Mouse (Mus musculus) embryonic facial prominence, embryonic 10.5 days (tissue): ENCODE data around the gene Osbp. TPM values are rescaled to one million over a fixed set of nuclear protein-coding genes. Genes with fewer than 3 reads are reported as not detected.
"Not testable (repeated sequence)": the region's sequence is repeated elsewhere in the genome, so short reads cannot be mapped to it uniquely, and the experiment has no call there.

ENCODE experiments used
- DNase-seq: peaks from one replicate; pipeline ENCODE4 v3.0.0-alpha.2; 2017; ENCODE audit warnings: low spot score
- H3K27ac ChIP-seq: fragments of 300-500 bp; sonication (generic); replicated peaks from 2 replicates; pipeline ENCODE4 v1.5.1; 2016; ENCODE audit warnings: mild to moderate bottlenecking
- H3K27me3 ChIP-seq: fragments of 300-500 bp; sonication (generic); replicated peaks from 2 replicates; pipeline ENCODE4 v1.6.1; 2016; ENCODE audit warnings: low read depth, mild to moderate bottlenecking; ENCODE audit not compliant: poor library complexity, severe bottlenecking
- H3K36me3 ChIP-seq: fragments of 300-500 bp; sonication (generic); replicated peaks from 2 replicates; pipeline ENCODE4 v1.6.1; 2016; ENCODE audit warnings: mild to moderate bottlenecking, moderate library complexity
- H3K4me1 ChIP-seq: fragments of 300-500 bp; sonication (generic); 2 replicates; pipeline ENCODE4 v1.6.1; 2016
- H3K4me3 ChIP-seq: fragments of 300-500 bp; sonication (generic); 2 replicates; pipeline ENCODE4 v1.5.1; 2016; ENCODE audit warnings: mild to moderate bottlenecking, moderate library complexity
- H3K9me3 ChIP-seq: fragments of 300-500 bp; sonication (generic); 2 replicates; pipeline ENCODE4 v1.6.1; 2016; ENCODE audit warnings: mild to moderate bottlenecking
- WGBS: fragments of 180-500 bp; shearing (Covaris S2); methylation state at CpG from one replicate; pipeline ENCODE4 v1.1.7; 2016; 5-methylcytosine and 5-hydroxymethylcytosine counted together
- polyA plus RNA-seq: library from polyadenylated mRNA; unstranded; fragments of >200 nt; fragmentation: Nextera tagmentation; extraction: Ambion mirVana; gene quantifications from 2 replicates; pipeline ENCODE4 v1.2.1, GENCODE M21; 2016

Gene Osbp
- polyA plus RNA-seq = 2.8 and 3.5 TPM in 2 replicates

DNA sequence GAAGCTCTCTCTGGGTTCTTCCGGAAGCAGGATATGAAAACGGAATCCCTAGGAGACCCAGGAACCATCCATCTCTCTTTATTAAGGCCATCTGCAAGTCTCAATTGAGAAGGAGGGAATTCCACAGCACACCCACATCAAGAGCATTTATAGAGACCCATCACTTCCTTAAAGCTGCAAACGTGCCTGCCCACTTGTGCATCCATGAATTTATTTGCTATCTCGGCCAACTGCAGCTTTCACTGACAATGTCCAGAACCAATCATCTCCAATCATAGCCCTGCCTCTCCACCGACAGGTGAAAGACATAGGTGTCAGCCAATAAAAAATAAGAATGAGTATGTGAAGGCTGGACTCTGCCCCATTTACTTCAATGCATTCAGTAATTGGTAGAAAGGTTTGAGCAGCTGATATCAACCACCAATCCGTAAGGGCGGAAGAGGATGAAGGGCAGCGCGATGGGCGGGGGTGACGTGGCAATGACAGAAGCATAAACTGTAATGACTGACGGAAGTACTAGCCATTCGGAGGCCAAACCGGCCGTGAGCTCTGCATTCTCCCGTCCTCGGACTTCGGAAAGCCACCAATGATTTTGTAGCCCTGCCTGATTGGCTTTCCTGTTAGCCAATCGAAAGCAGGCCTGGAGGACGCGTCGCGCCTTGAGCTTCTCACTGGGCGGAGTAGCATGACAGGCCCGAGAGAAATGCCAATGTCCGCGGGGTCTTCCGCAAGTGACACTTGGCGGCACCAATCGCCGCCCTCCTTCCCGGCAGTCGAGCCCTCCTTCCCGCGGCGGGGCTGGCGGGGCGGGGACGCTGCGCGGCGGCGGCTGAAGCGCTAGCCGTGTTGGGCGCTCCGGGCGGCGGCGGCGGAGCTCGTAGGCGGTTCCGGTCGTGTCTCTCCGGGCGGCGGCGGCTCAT lies at the start of gene Osbp:
Osbp (plus strand) TSS at position 919 of the 920 bp plus-strand sequence.
- WGBS = under 1% methylated on average over 59 of the region's 59 CpGs
- Histone ChIP-seq H3K4me3 (peak within 1 kb of the TSS; percentile 89), H3K27ac (peak within 1 kb of the TSS; percentile 86), H3K27me3 (no peaks in the 10 kb centered on the region), H3K4me1 (peaks cover 13% of the 10 kb centered on the region), H3K36me3 (no peaks in the 10 kb centered on the region; the same call in 1 of the 2 replicates), H3K9me3 (no peaks in the 10 kb centered on the region)
- DNase-seq = peak; percentile 98

DNA sequence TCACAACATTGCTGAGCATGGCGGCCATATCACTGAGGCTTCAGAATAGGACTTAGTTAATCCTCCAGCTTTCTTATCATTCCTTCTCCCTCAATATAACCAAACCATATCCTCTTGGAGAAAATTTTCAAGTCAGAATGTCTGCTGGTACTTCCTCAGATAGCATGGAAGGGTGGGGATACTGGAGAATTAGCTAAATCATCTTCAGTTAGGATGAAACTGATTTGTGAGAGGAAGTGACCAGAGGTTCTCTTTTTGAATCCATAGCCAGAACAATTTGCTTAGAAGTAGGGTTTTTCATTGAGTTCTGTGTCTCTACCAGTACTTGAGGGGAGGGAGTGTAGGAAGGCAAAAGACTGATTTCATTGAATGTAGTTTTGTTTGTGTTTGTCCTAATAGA lies 43.7 kb upstream of the Osbp start:
- Histone ChIP-seq H3K27me3 (no peaks in the 10 kb centered on the region), H3K36me3 (peaks cover 86% of the 10 kb centered on the region), H3K9me3 (no peaks in the 10 kb centered on the region), H3K27ac (no peak overlapping the region), H3K4me1 (no peaks in the 10 kb centered on the region), H3K4me3 (no peak overlapping the region)
- 84% methylated on average over 1 of the region's 1 CpGs for WGBS
- no peak for DNase-seq

DNA sequence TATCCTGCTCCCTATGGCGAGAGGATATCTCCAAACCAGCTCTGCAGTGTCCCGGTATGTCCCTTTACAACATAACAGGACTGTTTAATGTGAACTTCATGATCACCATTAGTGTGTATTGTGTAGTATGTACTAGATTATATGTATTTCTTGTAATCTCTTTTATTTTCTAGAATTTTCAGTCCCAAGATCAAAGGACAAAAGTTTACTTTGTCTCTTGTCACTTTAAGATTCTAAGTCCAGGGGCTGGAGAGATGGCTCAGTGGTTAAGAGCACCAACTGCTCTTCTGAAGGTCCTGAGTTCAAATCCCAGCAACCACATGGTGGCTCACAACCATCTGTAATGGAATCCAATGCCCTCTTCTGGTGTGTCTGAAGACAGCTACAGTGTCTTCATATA lies 43.2 kb upstream of the Osbp start:
- H3K4me1 ChIP-seq, H3K27ac ChIP-seq, H3K9me3 ChIP-seq, H3K4me3 ChIP-seq, H3K27me3 ChIP-seq, DNase-seq: not testable (repeated sequence)
- WGBS = 97% methylated on average over 2 of the region's 2 CpGs
- H3K36me3 ChIP-seq = peaks cover 86% of the 10 kb centered on the region

DNA sequence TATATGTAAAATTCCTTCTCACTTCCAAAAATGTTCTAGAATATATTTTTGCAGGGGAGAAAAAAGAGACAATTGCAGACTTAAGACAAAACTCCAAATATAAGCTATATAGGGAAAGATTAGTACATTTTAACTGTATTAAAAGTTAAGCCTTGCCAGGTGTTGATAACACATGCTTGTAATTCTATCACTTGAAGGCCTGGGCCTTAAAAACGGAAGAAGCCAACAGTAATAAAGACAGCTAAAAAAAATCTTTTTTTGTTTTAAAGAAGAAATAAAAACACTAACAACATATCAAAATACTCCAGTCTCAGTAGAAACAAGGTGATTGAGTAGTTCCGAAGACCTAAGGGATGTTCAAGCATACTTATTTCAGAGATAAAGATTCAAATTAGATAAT lies 39.4 kb upstream of the Osbp start:
- Histone ChIP-seq H3K27me3 (no peaks in the 10 kb centered on the region), H3K27ac (no peak overlapping the region), H3K9me3 (no peaks in the 10 kb centered on the region), H3K4me3 (no peak overlapping the region), H3K4me1 (no peaks in the 10 kb centered on the region), H3K36me3 (peaks cover 99% of the 10 kb centered on the region)
- WGBS = 92% methylated on average over 2 of the region's 2 CpGs
- DNase-seq = no peak

DNA sequence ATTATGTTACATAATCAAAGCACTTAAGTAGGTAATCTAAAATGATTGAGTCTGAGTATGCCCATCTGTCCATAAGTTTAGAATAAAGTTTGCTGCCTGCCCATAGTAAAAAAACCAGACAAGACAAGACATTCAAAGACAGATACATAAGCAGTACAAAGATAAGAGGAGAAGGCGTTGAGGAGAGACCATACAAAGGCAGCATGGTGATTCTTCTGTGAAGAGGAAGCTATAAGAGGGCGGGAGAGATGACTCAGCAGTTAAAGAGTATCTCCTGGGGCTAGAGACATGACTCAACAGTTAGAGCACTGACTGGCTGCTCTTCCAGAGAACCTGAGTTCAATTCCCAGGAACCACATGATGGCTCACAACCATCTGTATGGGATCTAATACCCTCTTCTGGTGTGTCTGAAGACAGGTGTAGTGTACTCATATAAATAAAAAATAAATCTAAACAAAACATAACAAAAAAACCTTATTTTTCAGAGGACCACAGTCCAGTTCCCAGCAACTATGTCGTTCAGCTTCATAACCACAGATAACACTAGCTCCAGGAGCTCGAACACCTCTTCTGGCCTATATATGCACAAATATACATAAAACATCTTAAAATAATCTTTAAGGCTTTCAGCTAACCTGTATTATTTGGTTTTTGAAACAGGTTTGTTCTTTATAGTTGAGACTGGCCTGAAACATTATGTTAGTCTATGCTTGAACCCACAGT lies 37.6 kb upstream of the Osbp start:
- H3K4me1 ChIP-seq = no peaks in the 10 kb centered on the region
- no peaks in the 10 kb centered on the region for H3K9me3 ChIP-seq
- DNase-seq = no peak
- H3K4me3 ChIP-seq = no peak overlapping the region
- no peak overlapping the region for H3K27ac ChIP-seq
- peaks cover 100% of the 10 kb centered on the region for H3K36me3 ChIP-seq
- no peaks in the 10 kb centered on the region for H3K27me3 ChIP-seq
- WGBS = 87% methylated on average over 4 of the region's 4 CpGs

DNA sequence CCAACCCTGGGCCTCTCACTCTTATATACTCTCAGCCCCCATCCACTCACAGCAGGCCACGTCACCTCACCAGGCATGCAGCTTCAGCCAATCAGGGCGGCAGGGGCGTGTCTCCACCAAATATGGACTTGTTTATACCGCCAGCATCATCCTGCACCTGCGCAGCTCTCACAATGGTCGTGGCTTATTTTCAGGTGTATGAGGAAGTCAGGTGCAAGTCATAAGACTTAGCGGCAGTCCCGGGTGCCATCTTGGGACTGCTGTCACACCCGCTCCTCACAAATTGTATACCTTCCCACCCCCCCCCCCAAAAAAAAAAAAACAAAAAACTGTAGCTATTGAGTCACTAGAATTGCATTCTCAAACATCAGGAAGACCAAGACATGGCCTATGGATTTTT lies 19.3 kb upstream of the Osbp start:
- not testable (repeated sequence) for H3K27ac ChIP-seq, H3K27me3 ChIP-seq, H3K4me3 ChIP-seq, H3K9me3 ChIP-seq, H3K4me1 ChIP-seq, DNase-seq
- peaks cover 50% of the 10 kb centered on the region for H3K36me3 ChIP-seq
- 94% methylated on average over 9 of the region's 9 CpGs for WGBS

DNA sequence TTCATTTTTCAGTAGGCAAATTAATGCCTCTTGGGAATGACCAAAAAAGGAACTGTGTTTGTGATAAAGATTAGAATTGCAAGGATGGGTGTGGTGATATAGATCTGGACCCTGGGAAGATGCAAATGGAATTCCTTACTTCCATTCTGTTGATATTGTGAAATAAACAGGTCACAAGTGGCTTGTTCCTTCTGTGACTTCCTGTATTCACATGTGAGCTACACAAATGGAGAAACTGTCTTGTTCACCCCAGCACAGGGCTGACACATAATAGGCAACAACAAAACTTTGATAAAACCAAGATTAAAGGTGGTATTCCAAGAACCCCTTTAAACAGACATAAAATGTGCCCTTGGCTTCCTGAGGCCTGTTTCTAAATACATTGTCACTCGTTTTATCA lies 15.9 kb upstream of the Osbp start:
- Histone ChIP-seq H3K27ac (no peak overlapping the region), H3K36me3 (peaks cover 17% of the 10 kb centered on the region), H3K4me3 (no peak overlapping the region), H3K9me3 (no peaks in the 10 kb centered on the region), H3K4me1 (no peaks in the 10 kb centered on the region), H3K27me3 (no peaks in the 10 kb centered on the region)
- DNase-seq = no peak
- WGBS = 70% methylated on average over 1 of the region's 1 CpGs

DNA sequence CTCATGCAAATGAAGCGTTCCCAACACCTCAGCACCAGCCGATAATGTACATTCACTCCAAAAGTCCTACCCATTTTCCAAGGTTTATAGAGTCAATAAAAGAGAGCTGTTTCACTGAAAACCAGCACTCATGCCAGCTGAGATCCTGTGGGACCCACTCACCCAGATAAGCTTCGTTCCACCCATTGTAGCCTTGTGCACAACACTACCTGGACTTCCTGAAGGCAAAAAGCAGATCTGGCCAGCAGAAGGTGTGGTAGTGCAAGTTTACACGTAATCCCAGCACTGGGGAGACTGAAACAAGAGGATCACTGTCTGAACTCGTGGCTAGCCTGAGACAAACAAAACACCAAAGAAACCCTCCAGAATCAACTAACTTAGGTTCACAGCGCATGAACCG lies 15.0 kb upstream of the Osbp start:
- no peaks in the 10 kb centered on the region for H3K9me3 ChIP-seq
- DNase-seq = no peak
- peaks cover 9% of the 10 kb centered on the region for H3K36me3 ChIP-seq
- WGBS = 78% methylated on average over 7 of the region's 7 CpGs
- H3K4me1 ChIP-seq = no peaks in the 10 kb centered on the region
- no peaks in the 10 kb centered on the region for H3K27me3 ChIP-seq
- no peak overlapping the region for H3K4me3 ChIP-seq
- H3K27ac ChIP-seq = no peak overlapping the region

DNA sequence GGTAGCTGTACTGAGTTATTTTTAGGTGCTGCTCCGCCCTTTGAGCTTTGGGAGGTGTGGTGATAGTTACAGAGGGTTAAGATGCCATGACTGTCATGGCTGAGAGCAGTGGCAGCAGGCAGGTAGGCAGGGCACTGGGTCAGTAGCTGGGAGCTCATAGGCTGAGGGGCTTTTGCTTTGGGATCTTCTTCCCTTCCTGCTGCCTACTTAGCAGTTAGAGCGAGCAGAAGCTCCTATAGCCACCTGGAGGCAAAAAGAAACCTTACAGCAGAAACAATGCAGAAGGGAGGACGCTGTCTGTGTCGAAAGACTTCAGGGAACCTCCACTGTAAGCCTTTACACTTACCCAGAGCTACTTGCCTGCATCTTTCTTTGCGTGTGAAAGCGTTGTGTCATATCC lies 11.5 kb upstream of the Osbp start:
- Histone ChIP-seq H3K4me1 (no peaks in the 10 kb centered on the region), H3K27me3 (no peaks in the 10 kb centered on the region), H3K9me3 (no peaks in the 10 kb centered on the region), H3K4me3 (no peak overlapping the region), H3K27ac (no peak overlapping the region), H3K36me3 (no peaks in the 10 kb centered on the region)
- WGBS = 43% methylated on average over 6 of the region's 6 CpGs
- DNase-seq = no peak

DNA sequence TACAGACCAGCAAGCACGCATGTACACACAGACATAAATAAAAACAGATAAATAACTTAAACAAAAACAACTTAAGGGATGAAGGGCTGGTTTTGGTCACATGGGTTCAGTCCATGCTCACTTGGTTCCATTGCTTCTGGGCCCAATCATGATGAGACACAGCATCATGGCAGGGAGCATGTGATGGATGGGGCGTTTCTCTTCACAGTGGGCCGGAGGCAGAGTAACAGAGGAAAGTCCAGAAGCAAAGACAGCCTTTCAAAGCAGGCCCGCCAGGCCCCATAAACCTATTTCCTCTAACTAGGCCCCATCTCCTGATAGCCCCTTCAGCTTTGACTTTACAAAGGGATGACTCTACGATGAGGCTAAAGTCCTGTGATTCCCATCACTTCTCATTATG lies 9.1 kb upstream of the Osbp start:
- no peak for DNase-seq
- Histone ChIP-seq H3K27me3 (no peaks in the 10 kb centered on the region), H3K36me3 (no peaks in the 10 kb centered on the region), H3K4me1 (no peaks in the 10 kb centered on the region), H3K9me3 (no peaks in the 10 kb centered on the region), H3K27ac (no peak overlapping the region), H3K4me3 (no peak overlapping the region)
- WGBS = 90% methylated on average over 5 of the region's 5 CpGs

DNA sequence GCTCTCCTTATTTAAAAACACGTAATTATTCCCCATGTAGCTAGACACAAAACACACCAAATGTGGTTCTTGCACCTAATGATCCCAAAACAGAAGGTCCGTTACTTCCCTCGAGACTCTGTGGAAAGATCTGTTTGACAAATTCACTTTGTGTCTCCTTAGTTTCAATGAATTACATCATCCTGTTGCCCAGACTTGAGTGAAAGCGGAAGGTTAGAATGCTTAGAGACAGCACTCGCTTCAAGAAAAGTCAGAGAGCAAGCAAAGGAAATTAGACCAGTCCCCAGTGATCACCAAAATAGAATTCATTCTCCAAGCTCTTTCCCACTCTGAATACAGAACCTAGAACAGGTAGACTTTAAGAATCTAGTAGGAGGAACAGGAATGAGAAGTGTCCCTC lies 8.3 kb upstream of the Osbp start:
- Histone ChIP-seq H3K36me3 (no peaks in the 10 kb centered on the region), H3K9me3 (no peaks in the 10 kb centered on the region), H3K27me3 (no peaks in the 10 kb centered on the region), H3K4me1 (no peaks in the 10 kb centered on the region), H3K4me3 (no peak overlapping the region), H3K27ac (no peak overlapping the region)
- 91% methylated on average over 5 of the region's 5 CpGs for WGBS
- DNase-seq = no peak

DNA sequence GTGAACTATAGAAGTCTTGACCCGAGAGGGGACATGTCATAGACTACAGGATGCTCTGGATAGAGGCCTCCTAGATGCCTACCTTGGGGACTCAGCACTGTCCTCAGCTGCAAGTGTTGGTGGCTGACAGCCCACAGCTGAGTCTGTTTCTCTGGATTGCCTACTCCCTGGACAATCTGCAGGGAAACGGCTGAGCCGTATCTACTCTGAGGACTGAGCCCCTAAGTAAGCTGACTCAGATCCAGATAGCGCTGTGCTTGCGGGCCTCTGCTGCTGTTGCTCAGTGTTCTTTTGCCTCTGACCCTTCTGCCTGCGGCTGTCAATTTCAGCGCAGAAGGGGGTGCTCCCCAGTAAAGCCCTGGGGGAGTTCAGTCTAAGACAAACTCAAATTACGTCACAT lies 7.9 kb upstream of the Osbp start:
- no peak for DNase-seq
- Histone ChIP-seq H3K27ac (no peak overlapping the region), H3K4me3 (no peak overlapping the region), H3K9me3 (no peaks in the 10 kb centered on the region), H3K36me3 (no peaks in the 10 kb centered on the region), H3K27me3 (no peaks in the 10 kb centered on the region), H3K4me1 (no peaks in the 10 kb centered on the region)
- WGBS = 82% methylated on average over 8 of the region's 8 CpGs

DNA sequence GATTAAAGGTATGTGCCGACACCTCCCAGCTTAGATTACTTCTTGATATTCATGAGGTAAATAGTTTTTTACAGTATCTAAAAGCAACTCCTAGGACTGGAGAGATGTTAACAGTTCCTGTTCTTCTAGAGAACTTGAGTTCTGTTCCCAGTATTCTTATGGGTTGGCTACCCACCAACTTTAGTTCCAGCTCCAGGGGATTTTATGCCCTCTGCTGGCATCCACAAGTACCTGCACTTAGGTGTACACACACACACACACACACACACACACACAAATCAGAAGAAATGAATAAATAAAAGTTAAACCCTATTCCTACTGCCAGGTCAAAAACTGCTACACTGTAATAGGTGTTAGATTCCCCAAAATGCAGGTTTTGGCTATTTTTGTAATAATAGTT lies 1.5 kb upstream of the Osbp start:
- H3K4me1 ChIP-seq = peaks cover 13% of the 10 kb centered on the region
- DNase-seq = no peak
- H3K9me3 ChIP-seq = no peaks in the 10 kb centered on the region
- peak overlapping the region; percentile 89 for H3K4me3 ChIP-seq
- peak overlapping the region; percentile 84; the same call in 1 of the 2 replicates for H3K27ac ChIP-seq
- 98% methylated on average over 1 of the region's 1 CpGs for WGBS
- H3K27me3 ChIP-seq = no peaks in the 10 kb centered on the region
- H3K36me3 ChIP-seq = no peaks in the 10 kb centered on the region; the same call in 1 of the 2 replicates
